Mouse (Mus musculus) brain, embryonic 14.5 days (tissue): Measurements from ENCODE around the gene Ece1.

Source experiments
- CTCF ChIP-seq: fragments of 200-500 bp; IDR thresholded peaks from 2 replicates; pipeline ENCODE4 v1.5.1; 2012; ENCODE audit warnings: inconsistent platforms, mild to moderate bottlenecking, moderate library complexity, borderline replicate concordance; ENCODE audit not compliant: insufficient read depth, insufficient read length; ENCODE audit errors: extremely low read depth
- POLR2A ChIP-seq: fragments of 200-500 bp; IDR thresholded peaks from 2 replicates; pipeline ENCODE4 v1.6.1; 2012; ENCODE audit warnings: mild to moderate bottlenecking, inconsistent platforms, borderline replicate concordance; ENCODE audit not compliant: poor library complexity, insufficient read depth, insufficient read length, severe bottlenecking; ENCODE audit errors: extremely low read depth

DNA sequence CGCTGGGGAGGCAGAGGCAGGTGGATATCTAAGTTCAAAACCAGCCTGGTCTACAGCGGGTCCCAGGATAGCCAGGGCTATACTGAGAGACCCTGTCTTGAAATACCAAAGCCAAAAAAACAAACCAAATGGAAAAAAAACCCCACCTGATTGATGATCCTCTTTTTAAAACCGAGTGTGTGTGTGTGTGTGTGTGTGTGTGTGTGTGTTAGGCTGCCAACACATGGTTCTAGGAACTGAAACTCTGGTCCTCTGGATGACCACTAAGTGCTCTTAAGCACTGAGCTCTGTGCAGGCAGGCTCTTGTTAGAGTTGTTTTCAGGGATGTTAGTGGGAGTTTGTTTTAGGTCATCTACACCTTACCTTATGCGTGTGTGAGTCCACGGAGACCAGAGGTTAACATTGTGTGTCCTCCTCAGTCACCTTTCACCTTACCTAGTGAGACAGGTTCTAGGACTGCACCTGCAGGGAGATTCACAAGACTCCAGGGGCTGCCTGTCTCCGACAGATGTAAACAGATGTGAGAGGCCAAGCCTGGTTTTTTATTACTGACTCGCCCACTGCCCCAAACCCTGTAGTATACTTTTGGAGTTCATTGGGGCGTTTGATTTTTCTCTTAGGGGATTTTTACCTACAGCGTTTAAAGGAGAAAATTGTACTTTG, 145.0 kb downstream of the Ece1 start:
- no peak for TF ChIP-seq CTCF
- no peak for TF ChIP-seq POLR2A
